Mouse (Mus musculus) small intestine, adult 2 months (tissue): ENCODE measurements at regions not wholly inside any gene's neighbourhood (a gene's known extent, or its start where the extent isn't known, plus 50 kb on each side); places are given as distances from the start of the nearest gene placed in this dataset.

ENCODE experiments used
- CTCF ChIP-seq: fragments of 200-500 bp; IDR thresholded peaks from 2 replicates; pipeline ENCODE4 v1.5.1; 2012; ENCODE audit warnings: low read depth, mild to moderate bottlenecking, control low read depth, inconsistent platforms, low read length, moderate library complexity, mixed read lengths; ENCODE audit not compliant: insufficient replicate concordance, insufficient read length; ENCODE audit errors: extremely low read depth
- POLR2A ChIP-seq: fragments of 200-500 bp; IDR thresholded peaks from 2 replicates; pipeline ENCODE4 v1.6.1; 2012; ENCODE audit warnings: low read depth, mild to moderate bottlenecking, control low read depth, inconsistent platforms, low read length, moderate library complexity

DNA sequence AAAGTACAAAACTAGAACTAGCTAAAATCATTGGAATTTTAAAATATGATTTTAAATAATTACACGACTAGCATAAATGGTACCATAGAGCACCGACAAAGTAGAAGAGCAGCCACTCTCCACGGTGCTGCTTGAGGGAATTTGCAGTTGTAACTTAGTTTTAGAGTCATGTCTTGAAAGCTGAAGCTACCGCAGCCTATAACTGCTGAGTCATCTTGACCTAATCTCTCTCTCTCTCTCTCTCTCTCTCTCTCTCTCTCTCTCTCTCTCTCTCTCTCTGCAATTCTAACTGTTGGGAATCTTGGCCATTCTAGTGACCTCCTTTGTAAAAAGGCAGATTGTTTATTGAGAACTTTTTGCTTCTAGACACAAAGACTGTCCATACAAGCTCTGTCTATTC lies 177.5 kb downstream of the Nuak1 start:
- TF ChIP-seq CTCF (no peak), POLR2A (no peak)
